Mouse (Mus musculus): Measurements from ENCODE around the gene Sptssb.

Gene Sptssb

DNA sequence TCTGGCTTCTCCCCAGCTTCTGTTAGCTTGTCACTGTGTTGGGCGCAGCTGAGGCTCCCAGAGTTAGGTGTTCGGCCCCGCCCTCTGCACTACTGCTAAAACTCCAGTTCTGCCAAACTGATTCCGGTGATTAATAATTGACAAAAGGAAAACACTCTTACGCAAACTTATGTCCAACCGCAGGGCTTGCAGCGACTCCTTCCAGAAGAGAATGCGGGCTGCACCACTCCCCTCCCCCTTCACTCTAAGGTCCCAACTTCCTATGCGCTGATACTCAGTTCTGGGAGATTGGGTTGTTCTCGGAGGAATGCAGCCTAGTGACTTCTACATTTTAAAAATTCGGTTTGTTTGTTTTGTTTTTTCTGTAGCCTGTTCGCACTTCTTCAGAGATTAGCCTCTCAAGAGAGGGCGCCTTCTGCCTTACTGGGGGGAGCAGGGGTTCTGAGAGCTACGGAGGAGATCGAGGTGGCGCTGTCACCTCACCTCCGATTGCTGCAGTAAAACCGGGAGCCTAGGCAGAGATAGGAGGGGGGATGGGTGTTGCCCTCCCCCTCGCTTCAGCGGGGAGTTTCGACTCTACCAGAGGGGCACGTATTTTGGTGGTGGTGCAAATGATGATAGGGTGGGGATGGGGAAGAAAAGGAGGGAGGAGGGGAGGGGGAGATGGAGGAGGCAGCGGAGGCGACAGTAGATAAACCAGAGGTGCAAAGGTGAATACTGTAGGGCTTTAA lies at the start of gene Sptssb:
Sptssb (minus strand) TSS at position 83 of the 731 bp plus-strand sequence.
- no peak for DNase-seq (ENCODE audit: low spot score)

DNA sequence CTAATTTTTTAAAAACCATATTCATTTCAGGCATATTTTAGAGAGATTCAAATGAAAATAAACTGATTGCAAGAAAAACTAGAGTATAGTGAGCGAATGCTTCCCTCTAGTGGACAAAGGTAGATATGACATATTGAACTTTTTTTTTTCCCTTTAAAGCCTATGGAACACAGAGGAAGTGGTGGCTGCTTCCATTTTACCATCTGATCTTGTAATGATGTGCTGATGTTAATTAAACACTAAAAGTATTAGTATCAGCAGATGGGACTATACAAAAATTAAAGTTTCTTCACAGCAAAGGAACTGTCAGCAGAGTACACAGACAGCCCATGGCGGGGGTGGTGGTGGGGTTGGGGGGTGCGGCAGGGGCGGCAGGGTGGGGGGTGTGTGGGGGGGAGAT lies 48.3 kb upstream of the Sptssb start:
- no peak for DNase-seq (ENCODE audit: low spot score)

DNA sequence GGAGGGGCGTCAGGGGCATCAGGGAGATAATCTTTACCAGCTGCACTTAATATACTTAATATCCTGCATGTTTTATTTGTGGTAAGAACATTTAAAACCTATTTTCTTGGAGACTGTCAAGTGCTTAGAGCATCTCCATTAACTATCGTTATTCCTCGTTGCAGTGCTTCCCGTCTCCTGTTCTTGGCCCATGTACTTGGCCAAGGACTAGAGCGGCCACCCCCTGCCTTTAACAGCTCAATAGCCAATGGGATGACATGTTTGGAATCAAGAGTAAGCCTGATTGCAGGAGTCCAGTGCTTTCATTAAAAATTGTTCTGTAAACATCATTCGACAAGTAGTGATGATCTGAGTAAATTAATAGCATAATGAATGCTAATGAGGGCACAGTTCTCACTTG lies 47.8 kb upstream of the Sptssb start:
- no peak for DNase-seq (ENCODE audit: low spot score)

DNA sequence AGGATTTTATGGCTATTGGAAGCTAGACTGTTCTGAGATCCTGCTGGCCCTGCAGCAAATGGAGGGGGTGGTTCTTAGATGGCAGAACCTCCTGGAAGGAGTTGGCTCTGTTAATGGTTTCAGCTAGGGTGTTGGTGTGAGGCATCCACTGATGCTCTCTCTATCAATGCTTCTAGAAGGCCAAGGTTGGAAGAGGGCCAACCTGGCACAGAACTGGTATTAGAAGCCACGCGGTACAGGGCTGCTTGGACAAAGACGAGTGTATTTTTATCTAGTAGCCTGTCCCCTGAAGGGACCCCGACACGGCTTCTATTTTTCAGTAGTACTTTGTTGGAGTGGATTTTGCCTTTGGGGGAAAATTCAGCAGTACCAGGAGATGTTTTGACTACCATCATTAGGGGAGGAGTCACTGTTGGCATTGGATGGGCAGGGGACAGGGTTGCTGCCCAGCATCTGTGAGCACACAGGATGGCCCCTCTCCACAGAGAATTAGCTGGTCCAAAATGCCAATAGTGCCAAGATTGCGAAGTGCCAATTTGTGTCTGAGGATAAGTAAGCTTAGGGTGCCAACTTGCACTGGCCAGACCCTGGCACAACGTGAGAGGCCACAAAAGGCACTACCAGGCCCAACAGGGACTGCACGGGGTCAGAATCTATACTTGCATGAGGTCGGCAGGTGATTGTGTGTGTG lies 43.2 kb upstream of the Sptssb start:
- DNase-seq (ENCODE audit: low spot score): no peak

DNA sequence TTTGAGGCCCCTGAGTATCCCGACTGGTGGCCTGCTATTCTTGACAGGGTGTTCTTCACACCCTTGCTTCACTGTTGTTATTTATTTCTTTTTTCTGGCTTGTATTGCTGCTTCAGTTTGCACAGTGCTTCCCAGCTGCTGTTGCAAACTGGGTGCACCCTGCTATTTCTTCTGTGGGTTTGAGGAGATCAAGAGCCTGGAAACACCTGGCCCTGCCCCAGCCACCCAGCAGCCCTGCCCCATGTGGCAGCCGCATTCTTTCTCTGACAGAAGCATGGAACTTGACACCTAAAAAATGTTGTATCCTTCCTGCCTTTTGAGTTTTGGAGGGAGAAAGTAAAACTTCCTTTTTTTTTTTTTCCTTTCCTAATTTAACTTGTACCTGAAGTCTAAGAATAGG lies 42.6 kb upstream of the Sptssb start:
- no peak for DNase-seq (ENCODE audit: low spot score)

DNA sequence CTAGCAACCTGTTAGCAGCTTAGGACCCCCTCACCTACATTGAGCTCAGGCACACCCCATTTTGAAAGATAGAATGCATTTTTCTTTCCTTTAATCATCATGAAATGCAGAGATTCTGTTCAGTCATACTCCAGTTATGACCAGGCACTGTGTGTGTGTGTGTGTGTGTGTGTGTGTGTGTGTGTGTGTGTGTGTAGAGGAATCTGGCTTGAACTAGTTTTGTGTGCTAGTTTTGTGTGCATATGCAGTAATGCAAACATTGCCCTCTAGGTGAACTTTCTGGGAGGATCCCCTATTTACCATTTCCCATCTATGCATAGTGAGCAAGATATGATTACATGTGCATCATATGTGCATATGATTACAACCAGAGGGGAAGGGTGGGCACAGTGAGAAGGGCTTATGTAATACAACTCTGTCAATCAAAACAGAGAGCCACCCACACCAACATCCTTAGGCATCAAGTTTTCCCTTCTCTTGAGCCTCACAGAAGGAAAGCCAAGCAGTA lies 42.2 kb upstream of the Sptssb start:
- DNase-seq (ENCODE audit: low spot score): no peak

DNA sequence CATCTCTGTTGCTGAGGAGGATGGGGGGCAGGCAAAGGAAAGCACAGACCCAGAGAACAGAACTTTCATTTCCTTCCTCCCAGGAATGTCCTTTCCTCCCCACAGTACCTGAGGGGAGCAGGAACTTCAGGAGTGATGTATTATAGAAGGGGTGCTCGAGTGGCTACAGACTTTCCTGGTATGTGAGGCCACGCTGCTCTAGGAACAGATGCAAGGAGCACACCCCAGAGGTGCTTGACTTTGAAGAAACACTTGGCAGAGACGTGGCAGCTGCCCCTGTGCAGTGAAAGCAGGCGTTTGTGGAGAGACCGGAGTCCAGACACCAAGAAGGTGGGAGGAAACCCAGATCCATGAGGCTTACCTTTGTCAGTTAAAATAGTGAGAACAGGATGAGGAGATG lies 40.6 kb upstream of the Sptssb start:
- DNase-seq (ENCODE audit: low spot score): no peak

DNA sequence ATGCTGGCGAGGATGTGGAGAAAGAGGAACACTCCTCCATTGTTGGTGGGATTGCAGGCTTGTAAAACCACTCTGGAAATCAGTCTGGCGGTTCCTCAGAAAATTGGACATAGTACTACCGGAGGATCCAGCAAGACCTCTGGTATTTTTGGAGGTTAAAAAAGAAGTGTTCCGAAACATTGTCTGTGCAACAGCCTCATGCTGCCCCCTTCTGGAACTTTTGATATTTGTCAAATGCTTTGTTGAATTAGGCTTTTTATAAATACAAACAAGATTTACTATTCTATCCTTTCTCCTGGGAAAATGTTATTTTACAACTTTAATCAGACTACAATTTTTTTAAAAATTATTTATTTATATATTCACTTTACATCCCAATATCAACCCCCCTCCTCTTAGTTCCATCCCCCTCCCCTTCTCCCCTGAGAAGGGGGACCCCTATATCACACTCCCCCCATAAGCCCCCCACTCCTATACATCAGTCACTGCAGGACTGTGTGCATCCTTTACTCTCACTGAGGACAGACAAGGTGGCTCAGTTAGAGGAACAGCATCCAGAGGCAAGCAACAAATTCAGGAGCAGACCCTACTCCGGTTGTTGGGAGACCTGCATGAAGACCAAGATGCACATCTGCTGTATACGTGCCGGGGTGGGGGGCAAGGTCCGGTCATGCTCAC lies 38.3 kb upstream of the Sptssb start:
- no peak for DNase-seq (ENCODE audit: low spot score)

DNA sequence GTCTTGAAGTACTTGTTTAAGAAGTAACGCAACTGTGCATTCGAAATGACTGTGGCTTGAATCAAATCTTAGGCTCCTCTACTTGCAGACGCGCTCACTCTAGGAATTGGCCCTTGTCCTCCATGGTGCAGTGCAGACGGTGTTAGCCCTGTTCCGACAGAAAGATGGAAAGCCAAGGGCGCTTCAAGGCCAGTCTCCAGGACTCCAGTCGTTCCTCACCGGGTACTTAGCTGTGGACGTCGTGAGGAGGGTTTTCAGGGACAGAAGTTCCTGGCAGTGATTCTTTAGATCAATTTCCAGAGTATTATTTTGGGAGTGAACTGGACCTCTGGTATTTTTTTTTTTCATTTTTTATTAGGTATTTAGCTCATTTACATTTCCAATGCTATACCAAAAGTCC lies 35.8 kb upstream of the Sptssb start:
- no peak for DNase-seq (ENCODE audit: low spot score)

DNA sequence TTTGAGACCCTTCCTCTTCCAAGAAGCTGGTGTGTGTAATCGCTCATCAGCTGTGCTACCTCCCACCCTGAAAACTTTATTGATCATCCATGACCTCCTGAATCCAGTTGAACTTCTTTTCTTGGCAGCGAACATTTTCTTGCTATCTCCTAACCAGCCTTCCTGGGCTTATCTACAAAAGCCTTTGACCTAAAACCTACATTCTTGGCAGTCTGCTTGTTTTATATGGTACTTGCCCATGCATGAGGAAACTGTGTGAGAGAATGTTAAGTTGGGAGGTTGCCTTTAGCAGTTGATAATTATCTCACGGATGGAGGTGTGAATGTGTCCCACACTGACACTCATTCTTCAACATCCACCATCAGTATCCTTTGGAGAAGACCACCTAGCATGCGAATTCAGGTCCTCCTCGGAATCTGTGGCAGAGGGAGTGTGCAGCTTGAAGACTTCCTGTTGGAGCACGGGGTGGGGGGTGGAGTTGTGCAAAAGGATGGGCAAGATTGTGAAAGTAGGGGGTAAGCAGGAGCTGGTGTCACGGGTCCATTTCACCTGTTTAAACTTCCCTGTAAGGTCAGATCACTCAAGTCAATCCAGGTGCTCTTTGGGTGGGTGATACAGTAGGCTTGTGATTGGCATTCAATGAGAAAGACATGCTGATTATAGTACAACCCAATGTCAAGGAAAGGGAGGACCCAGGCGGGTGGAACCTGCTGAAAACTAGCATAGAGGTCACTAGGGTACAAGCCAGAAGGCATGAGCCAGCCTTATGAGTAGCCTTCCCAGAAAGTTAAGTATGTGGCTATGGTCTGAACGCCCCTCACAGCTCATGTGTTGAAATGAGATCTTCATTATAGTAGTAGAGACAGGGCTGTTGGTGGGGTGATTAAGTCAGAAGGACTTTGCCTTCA lies 32.7 kb upstream of the Sptssb start:
- DNase-seq (ENCODE audit: low spot score): no peak

DNA sequence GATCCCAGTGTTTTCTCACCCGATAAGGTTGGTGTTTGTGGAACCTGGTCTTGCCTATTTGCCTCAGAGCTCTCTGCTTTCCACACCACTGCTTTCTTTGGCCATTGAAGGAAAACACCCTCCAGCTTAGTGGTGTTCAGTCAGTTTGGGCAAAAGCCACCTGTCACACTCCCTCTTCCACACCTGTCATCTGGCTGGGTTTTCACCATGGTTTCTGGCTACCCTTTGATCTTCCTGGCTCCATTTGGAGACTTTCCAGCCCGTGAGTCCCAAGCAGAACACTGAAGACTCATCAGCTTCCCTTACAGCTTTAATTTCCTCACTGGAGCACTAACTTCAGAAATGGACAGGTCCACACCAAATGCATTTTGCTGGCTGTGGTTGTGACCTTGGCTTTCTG lies 26.1 kb upstream of the Sptssb start:
- no peak for DNase-seq (ENCODE audit: low spot score)

DNA sequence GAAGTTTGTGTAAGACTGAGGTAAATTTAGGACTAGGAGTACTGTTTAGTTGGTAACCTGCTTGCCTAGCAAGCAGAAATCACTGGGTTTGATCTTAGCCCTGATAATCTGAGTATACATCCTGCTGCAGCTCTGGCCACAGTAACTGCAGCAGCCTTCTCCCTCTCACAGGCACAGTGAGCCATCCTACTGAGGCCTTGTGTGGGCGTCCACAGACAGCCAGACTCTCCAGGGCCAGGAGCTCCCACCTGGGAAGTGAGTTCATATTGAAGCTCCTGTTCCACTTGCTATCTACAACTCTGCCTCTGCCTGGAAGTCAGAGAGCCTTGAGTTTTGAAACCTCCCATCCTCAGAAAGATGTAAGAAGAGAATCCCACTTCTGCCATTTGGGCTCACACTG lies 24.0 kb upstream of the Sptssb start:
- no peak for DNase-seq (ENCODE audit: low spot score)

DNA sequence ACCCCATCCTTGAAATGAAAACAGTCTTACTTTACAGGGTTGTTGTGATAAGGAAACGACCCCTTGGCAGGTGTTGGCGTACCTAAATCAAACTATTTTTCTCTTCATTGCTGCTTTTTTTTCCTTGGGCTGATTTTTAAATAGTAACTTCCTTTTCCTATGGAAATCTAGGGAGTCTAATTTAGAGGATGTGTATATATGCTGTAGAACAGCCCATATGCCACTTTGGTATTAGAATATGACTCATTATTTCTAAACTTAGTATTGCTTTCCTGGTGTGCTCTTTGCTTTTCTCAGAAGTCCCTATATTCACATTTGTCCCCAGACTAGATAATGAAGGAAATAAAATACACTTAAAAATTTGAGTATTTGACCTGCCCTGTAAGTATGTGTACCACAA lies 17.8 kb upstream of the Sptssb start:
- DNase-seq (ENCODE audit: low spot score): no peak

DNA sequence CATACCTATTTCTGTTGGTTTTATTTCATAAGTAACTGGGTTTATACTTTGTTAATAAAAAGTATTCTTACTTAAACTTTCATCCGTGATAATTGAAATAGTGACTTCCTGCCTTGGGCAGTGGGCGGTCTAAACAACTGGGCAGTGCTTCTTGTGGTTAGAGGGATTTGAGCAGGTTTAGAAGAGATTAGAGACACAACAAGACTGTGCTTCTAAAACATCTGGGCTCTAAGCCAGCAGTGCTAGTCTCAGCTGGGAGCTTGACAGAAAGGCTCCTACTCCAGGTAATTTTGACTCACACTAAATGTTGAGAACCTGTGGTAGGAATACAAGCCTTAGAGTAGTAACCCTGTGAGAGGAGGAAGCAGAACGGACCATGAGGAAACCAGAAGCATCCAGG lies 15.0 kb upstream of the Sptssb start:
- DNase-seq (ENCODE audit: low spot score): no peak

DNA sequence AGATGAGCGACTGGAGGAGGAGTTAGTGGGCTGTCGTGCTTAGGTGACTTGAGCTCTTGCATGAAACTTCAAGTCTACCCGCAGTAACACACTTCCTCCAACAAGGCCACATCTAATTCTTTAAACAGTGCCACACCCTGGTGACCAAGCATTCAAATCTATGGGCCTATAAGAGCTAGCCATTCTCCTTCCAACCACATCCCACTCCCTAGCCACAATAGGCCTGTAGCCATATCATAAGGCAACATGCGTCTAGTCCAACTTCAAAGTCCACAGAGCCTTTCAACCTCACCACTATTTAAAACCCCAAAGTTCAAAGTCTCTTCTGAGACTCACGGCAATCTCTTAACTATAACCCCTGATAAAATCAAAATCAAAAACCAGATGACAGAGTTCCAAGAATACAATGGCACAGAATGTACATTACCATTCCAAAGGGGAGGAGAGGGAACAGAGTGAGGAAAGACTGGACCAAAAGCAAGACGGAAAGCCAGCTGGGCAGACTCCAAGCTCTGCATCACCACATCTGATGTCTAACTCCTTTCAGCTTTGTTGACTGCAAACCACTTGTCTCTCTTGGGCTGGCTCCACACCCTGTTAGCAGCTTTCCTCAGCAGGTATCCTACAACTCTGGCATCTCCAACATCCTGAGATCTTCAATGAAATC lies 13.1 kb upstream of the Sptssb start:
- DNase-seq (ENCODE audit: low spot score): no peak

DNA sequence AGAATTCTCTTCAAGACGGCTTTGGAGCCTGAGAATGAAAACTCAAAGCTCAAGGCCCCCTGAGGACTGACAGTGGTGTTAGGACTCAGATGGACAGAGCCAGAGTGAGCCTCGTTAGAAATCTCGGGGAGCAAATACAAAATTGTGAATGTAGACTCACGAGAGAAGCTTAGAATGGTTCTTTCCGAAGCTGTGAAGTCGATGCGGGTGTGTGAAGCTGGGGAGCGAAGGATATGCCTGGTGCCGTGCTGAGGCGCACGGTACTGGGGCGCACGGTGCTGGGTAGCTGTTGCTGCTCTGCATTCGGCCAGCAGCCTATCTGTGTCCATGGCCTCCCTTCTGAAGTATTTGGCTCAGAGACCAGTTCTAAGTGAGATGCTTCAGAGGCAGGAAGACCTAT lies 11.4 kb upstream of the Sptssb start:
- no peak for DNase-seq (ENCODE audit: low spot score)

DNA sequence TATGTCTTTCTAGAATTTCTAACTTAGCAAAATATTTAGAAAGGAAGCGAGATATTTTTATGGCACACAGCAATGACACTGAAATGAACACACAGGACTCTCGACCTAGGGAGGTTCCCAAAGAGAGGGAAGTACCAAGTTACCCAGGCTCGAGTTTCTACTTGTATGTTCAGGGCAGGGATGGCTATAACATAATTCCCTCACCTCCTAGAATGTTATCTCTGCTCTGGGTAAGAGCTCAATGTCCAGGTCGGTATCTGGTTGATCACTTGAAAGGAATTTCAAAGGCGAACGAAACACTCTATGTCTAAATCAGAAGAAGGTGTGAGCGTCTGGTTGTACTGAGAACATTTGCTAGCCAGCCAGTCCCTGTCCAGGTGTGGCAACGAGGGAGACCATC lies 10.0 kb upstream of the Sptssb start:
- DNase-seq (ENCODE audit: low spot score): no peak

DNA sequence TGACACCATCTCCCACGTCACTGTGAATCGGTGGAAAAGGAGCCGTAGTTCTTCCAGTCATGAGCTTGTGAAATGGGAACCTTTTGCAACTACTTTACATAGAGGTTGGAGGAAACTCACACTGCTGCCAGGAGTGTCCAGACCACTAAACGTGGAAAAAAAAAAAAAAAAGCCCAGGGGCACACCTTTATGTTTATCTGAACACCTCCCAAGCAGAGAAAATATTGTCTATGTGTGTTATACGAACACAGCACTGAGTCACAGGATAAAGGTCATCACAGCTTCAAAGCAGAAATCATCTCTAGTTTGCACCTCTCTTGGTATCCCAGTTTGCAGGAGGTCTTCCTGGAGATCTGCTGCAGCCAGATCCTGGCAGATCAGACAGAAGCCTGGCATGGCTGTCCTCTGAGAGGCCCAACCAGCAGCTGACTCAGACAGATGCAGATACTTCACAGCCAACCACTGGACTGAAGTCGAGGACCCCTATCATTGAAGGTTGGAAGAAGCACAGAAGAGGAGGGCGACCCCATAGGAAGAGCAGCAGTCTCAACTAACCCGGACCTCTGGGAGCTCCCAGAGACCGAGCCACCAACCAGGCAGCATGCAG lies 2.2 kb upstream of the Sptssb start:
- DNase-seq (ENCODE audit: low spot score): no peak

DNA sequence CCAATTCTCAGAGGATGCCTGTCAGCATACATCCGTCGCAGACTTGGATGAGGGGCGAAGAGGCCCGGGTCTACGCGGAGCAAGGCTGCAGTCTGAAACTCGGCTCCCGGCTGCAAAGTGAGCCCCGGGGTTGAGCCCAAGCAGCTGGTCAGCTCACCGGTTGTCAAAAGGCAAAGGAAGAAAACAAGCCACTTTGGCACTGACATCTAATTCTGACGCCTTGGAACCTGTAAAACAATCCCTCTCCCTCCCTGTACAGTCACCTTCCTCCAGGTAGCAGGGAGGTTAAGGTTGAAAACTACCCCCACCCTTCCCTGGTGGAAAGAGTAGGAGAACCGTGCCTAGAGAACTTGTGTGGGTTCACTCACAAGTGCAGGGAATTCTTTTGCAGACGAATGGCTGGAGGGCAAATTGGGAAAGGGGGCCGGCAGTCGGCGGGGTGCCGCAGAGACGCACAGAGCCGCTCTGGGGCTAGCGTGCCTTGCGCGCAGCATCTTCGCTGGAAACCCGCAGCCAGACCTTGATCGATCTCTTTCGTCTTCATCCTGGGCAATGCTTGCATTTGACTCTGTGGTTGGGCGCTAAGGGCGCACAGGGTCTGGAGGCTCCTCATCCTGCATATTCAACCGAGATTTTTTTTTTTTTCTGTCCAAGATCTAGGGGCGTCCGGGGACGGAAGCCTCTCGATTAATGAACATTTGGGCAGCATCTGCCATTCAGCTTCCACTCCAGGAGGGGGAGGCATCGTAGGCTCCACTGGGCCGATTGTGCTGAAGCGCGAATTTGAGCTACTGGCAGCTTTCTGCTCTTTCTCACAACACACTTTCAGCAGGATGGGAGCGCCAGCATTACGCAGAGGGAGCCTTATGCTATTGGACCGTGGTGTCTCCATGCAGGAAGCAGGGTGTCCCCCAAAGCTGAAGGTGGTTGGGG lies 1.1 kb upstream of the Sptssb start:
- DNase-seq (ENCODE audit: low spot score): no peak

DNA sequence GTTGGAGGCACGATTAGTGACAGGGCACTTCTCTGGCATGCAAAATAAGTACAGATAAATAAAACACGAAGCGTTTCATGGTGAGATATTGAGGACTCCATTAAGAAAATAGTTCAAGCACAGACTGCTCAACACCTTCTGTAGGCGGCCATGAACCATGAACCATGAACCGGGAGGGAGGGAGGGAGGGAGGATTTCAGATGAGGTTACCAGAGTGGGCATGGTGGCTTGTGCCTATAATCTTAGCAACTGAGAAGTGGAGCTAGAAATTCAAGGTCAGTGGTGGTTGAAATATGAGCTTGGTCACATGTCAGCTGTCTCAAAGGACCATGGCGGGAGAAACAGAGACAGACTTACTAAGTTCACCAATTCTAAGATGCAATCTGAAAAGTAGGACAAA lies 20.3 kb downstream of the Sptssb start:
- no peak for DNase-seq (ENCODE audit: low spot score)
